In genomic region chr4:126814854-126815253, GRCm38 (mm10) we compare ENCODE assay signal across 24 mouse cellular contexts.
DNase-seq lines count a peak whose midpoint lies in the region; ATAC-seq lines count a peak whose summit lies in the region.
"Had no signal": no experiment of that assay in that cellular context is flagged by ENCODE, and none has a peak within 500 bp of the region (broad histone marks: within the 10 kb centered on the region; RNA-seq: fewer than 3 reads in every experiment).

No protein-coding gene starts in this region.

- H3K9ac ChIP-seq in hindbrain, embryonic 12.5 days = no peak overlapping the region
- no peak overlapping the region for H3K9ac ChIP-seq in hindbrain, embryonic 14.5 days
- H3K9ac ChIP-seq in neural tube, embryonic 13.5 days = no peak overlapping the region
- H3K9ac ChIP-seq: limb, embryonic 12.5 days; liver, postnatal 0 days; midbrain, embryonic 12.5 days; neural tube, embryonic 12.5 days had no signal

- no peak for DNase-seq in hindbrain, embryonic 14.5 days (ENCODE audit: low spot score)
- peak; percentile 20 for DNase-seq in retina, postnatal 7 days (ENCODE audit: low read depth, low spot score)
- DNase-seq in retina, postnatal 1 day = no peak
- no peak for DNase-seq in spleen, postnatal 36 days (ENCODE audit: low spot score in 2 of 2)
- DNase-seq: adrenal gland, postnatal 10 days; cerebellum, adult 2 months; gastrocnemius, postnatal 36 days; heart, postnatal 4 days; kidney, adult 18-20 months; layer of hippocampus, postnatal 36 days; liver, postnatal 0 days; lung, postnatal 10 days; right cerebral cortex, postnatal 25 days; spleen, adult 18-20 months; thymus, postnatal 36 days had no signal

- peak overlapping the region; percentile 40; the same call in 1 of the 2 replicates for H3K27ac ChIP-seq in hindbrain, embryonic 12.5 days
- no peak overlapping the region for H3K27ac ChIP-seq in hindbrain, embryonic 14.5 days
- peak overlapping the region; percentile 61 for H3K27ac ChIP-seq in neural tube, embryonic 13.5 days (replicated peaks)
- H3K27ac ChIP-seq: heart, embryonic 10.5 days; limb, embryonic 12.5 days; midbrain, embryonic 12.5 days; neural tube, embryonic 12.5 days had no signal

- no peak overlapping the region for H3K4me2 ChIP-seq in hindbrain, embryonic 12.5 days (replicated peaks)
- no peak overlapping the region for H3K4me2 ChIP-seq in hindbrain, embryonic 14.5 days (replicated peaks)
- H3K4me2 ChIP-seq in neural tube, embryonic 13.5 days = no peak overlapping the region
- H3K4me2 ChIP-seq: limb, embryonic 12.5 days; liver, embryonic 11.5 days; midbrain, embryonic 12.5 days; neural tube, embryonic 12.5 days had no signal

- WGBS in hindbrain, embryonic 12.5 days = 74% methylated on average over 5 of the region's 5 CpGs
- 75% methylated on average over 5 of the region's 5 CpGs for WGBS in hindbrain, embryonic 14.5 days
- WGBS in neural tube, embryonic 13.5 days = 81% methylated on average over 5 of the region's 5 CpGs

- no peak for ATAC-seq in hindbrain, embryonic 12.5 days (ENCODE audit: low FRiP score)
- ATAC-seq in hindbrain, embryonic 14.5 days (ENCODE audit: low FRiP score) = no peak
- ATAC-seq in granulocyte monocyte progenitor cell, adult 5-6 weeks (replicated peaks; ENCODE audit: poor library complexity, severe bottlenecking) = peak; percentile 84
- ATAC-seq in neural tube, embryonic 13.5 days (ENCODE audit: low read depth) = no peak
- ATAC-seq in erythroblast, adult 5-6 weeks (replicated peaks; ENCODE audit: low FRiP score, poor library complexity, severe bottlenecking) = no peak
- ATAC-seq: liver, postnatal 0 days had no signal

- no peaks in the 10 kb centered on the region for H3K27me3 ChIP-seq in hindbrain, embryonic 12.5 days
- no peaks in the 10 kb centered on the region for H3K27me3 ChIP-seq in hindbrain, embryonic 14.5 days (ENCODE audit: control insufficient read depth, insufficient read depth, low read length)
- H3K27me3 ChIP-seq in neural tube, embryonic 13.5 days = no peaks in the 10 kb centered on the region
- H3K27me3 ChIP-seq: limb, embryonic 12.5 days; midbrain, embryonic 12.5 days; neural tube, embryonic 12.5 days had no signal

- no peaks in the 10 kb centered on the region for H3K9me3 ChIP-seq in hindbrain, embryonic 12.5 days (replicated peaks)
- no peaks in the 10 kb centered on the region for H3K9me3 ChIP-seq in hindbrain, embryonic 14.5 days (ENCODE audit: control insufficient read depth, low read length)
- no peaks in the 10 kb centered on the region for H3K9me3 ChIP-seq in neural tube, embryonic 13.5 days
- H3K9me3 ChIP-seq: heart, embryonic 10.5 days; limb, embryonic 12.5 days; midbrain, embryonic 12.5 days; neural tube, embryonic 12.5 days had no signal

- H3K36me3 ChIP-seq in hindbrain, embryonic 12.5 days = peaks cover 47% of the 10 kb centered on the region
- peaks cover 41% of the 10 kb centered on the region for H3K36me3 ChIP-seq in hindbrain, embryonic 14.5 days (replicated peaks; ENCODE audit: control insufficient read depth, insufficient read depth)
- H3K36me3 ChIP-seq in neural tube, embryonic 13.5 days = peaks cover 54% of the 10 kb centered on the region

- H3K4me3 ChIP-seq in hindbrain, embryonic 12.5 days = no peak overlapping the region
- no peak overlapping the region for H3K4me3 ChIP-seq in hindbrain, embryonic 14.5 days (replicated peaks; ENCODE audit: low read length)
- H3K4me3 ChIP-seq in neural tube, embryonic 13.5 days = no peak overlapping the region
- H3K4me3 ChIP-seq: heart, embryonic 10.5 days; limb, embryonic 12.5 days; midbrain, embryonic 12.5 days; neural tube, embryonic 12.5 days had no signal

- peaks cover 5% of the 10 kb centered on the region; the same call in 1 of the 2 replicates for H3K4me1 ChIP-seq in hindbrain, embryonic 12.5 days
- H3K4me1 ChIP-seq in hindbrain, embryonic 14.5 days (replicated peaks; ENCODE audit: control insufficient read depth, insufficient read depth, low read length) = no peaks in the 10 kb centered on the region
- H3K4me1 ChIP-seq in neural tube, embryonic 13.5 days (replicated peaks) = peaks cover 6% of the 10 kb centered on the region; the same call in 1 of the 2 replicates
- H3K4me1 ChIP-seq: heart, embryonic 10.5 days; limb, embryonic 12.5 days; midbrain, embryonic 12.5 days; neural tube, embryonic 12.5 days had no signal
